Comparison of ENCODE assay signal across 8 mouse cellular contexts in the genomic region with DNA sequence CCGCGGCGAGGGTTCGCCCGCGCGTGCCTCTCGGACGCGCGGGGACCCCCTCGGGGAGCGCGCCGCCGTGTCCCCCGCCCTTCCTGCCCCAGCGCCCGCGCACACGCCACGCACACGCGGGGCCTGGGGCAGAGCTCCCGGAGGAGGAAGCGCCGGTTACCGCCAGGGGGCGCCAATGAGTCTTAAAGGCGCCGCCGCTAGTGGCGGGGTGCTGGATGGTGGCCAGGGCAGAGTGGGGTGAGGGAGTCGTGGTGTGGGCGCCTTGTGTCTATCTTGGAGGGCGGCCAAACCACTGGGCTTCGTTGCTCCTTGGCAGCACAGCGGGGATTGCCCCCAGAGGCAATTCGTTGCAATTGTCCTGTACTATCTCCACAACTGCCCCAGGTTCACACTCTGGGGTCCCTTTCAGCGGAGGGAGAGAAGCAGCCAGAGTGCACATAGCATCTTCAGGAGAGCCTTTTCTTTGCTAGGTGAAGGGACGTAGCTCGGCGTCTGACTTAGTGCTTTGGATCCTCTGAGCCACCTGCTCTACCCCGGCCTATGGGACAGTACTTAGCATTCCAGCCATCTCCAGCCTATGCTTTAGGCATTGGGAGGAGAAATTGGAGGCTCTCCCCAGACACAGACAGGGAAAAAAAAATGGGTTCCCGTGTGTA. TPM values are rescaled to one million over a fixed set of nuclear protein-coding genes. Genes with fewer than 3 reads are reported as not detected.
DNase-seq lines count a peak whose midpoint lies in the region; ATAC-seq and TF ChIP-seq lines count a peak whose summit lies in the region.

No protein-coding gene starts in this region.

- 2% methylated on average over 45 of the region's 45 CpGs for WGBS in cerebellum, adult 2 months
- WGBS in lung, embryonic 16.5 days, result 1% methylated on average over 39 of the region's 45 CpGs
- 3% methylated on average over 45 of the region's 45 CpGs for WGBS in thymus, adult 2 months

- ATAC-seq in G1E (ENCODE audit: extremely low read depth, insufficient number of reproducible peaks, low FRiP score, poor library complexity, severe bottlenecking), result peak; percentile 57; the same call in 1 of the 2 replicates
- peak; percentile 72 to 80 for ATAC-seq in hematopoietic stem cell, adult 5-6 weeks (replicated peaks in 1 of 2; ENCODE audit: insufficient read depth in 1 of 2, low FRiP score in 2 of 2, low TSS enrichment in 1 of 2, low read depth in 1 of 2, poor library complexity in 2 of 2, severe bottlenecking in 2 of 2)
- ATAC-seq in lung, embryonic 16.5 days (ENCODE audit: low read depth), result peak; percentile 77

- TF ChIP-seq CTCF in G1E (IDR thresholded peaks at IDR 0.05; ENCODE audit: low read depth, low read length), result peak; percentile 94
- TF ChIP-seq CTCF in cerebellum, adult 2 months (IDR thresholded peaks at IDR 0.05; ENCODE audit: borderline replicate concordance, insufficient read depth, low read depth, low read length), result peak; percentile 72; the same call in 1 of the 2 replicates
- TF ChIP-seq CTCF in thymus, adult 2 months (IDR thresholded peaks at IDR 0.05; ENCODE audit: borderline replicate concordance, control insufficient read depth, extremely low read depth, insufficient read depth, low read length, poor library complexity), result peak; percentile 100

- peak; percentile 79 for DNase-seq in G1E (ENCODE audit: low spot score)
- peak; percentile 89 to 95 for DNase-seq in cerebellum, adult 2 months
- peak; percentile 62 for DNase-seq in forelimb bud, embryonic 11.5 days (ENCODE audit: low read depth, low spot score)
- peak; percentile 91 for DNase-seq in layer of hippocampus, adult 9-11 months
- peak; percentile 77 for DNase-seq in ovary, adult 18-20 months (ENCODE audit: low spot score)
- peak; percentile 89 for DNase-seq in thymus, adult 2 months

- peaks cover 44% of the 10 kb centered on the region for H3K4me1 ChIP-seq in G1E (ENCODE audit: insufficient read depth, low read depth, low read length)
- H3K4me1 ChIP-seq in cerebellum, adult 2 months (ENCODE audit: control insufficient read depth, insufficient read depth, low read length), result peaks cover 14% of the 10 kb centered on the region
- peaks cover 28% of the 10 kb centered on the region for H3K4me1 ChIP-seq in lung, embryonic 16.5 days (replicated peaks; ENCODE audit: control insufficient read depth, insufficient read depth, low read length)
- peaks cover 37% of the 10 kb centered on the region for H3K4me1 ChIP-seq in thymus, adult 2 months (replicated peaks; ENCODE audit: control insufficient read depth, insufficient read depth, low read length)

- H3K4me2 ChIP-seq in lung, embryonic 16.5 days (ENCODE audit: low read depth, low read length), result peak overlapping the region; percentile 98

- H3K27ac ChIP-seq in cerebellum, adult 2 months (ENCODE audit: insufficient read depth, low read length), result peak overlapping the region; percentile 58
- H3K27ac ChIP-seq in lung, embryonic 16.5 days (ENCODE audit: low read length), result peak overlapping the region; percentile 88
- no peak overlapping the region for H3K27ac ChIP-seq in thymus, adult 2 months (ENCODE audit: control insufficient read depth, insufficient read depth, low read length)

- H3K9ac ChIP-seq in lung, embryonic 16.5 days (ENCODE audit: low read length), result peak overlapping the region; percentile 82

- no peak; the same call in 1 of the 2 replicates for TF ChIP-seq POLR2A in cerebellum, adult 2 months (IDR thresholded peaks at IDR 0.05; ENCODE audit: borderline replicate concordance, insufficient read depth, low read length)
- no peak for TF ChIP-seq POLR2A in thymus, adult 2 months (IDR thresholded peaks at IDR 0.05; ENCODE audit: control insufficient read depth, extremely low read depth, insufficient read depth, low read length, poor library complexity)

- peak overlapping the region; percentile 80 for H3K4me3 ChIP-seq in G1E (ENCODE audit: low read depth, low read length)
- peak overlapping the region; percentile 50 for H3K4me3 ChIP-seq in cerebellum, adult 2 months (replicated peaks; ENCODE audit: insufficient read depth, low read depth, low read length)
- H3K4me3 ChIP-seq in lung, embryonic 16.5 days (ENCODE audit: low read length), result peak overlapping the region; percentile 79
- H3K4me3 ChIP-seq in thymus, adult 2 months (ENCODE audit: control insufficient read depth, insufficient read depth, low read length), result peak overlapping the region; percentile 65

- no peaks in the 10 kb centered on the region for H3K36me3 ChIP-seq in G1E (replicated peaks)
- H3K36me3 ChIP-seq in lung, embryonic 16.5 days (ENCODE audit: control insufficient read depth, insufficient read depth, low read length), result no peaks in the 10 kb centered on the region
- H3K36me3 ChIP-seq in thymus, adult 2 months (ENCODE audit: control insufficient read depth, insufficient read depth, low read length), result no peaks in the 10 kb centered on the region

- peaks cover 44% of the 10 kb centered on the region for H3K27me3 ChIP-seq in G1E (ENCODE audit: insufficient read depth, low read length)
- no peaks in the 10 kb centered on the region for H3K27me3 ChIP-seq in cerebellum, adult 2 months (ENCODE audit: control insufficient read depth, insufficient read depth, low read length)
- H3K27me3 ChIP-seq in lung, embryonic 16.5 days (ENCODE audit: control insufficient read depth, insufficient read depth, low read depth, low read length), result no peaks in the 10 kb centered on the region
- H3K27me3 ChIP-seq in thymus, adult 2 months (ENCODE audit: control insufficient read depth, insufficient read depth, low read length), result no peaks in the 10 kb centered on the region

- H3K9me3 ChIP-seq in G1E (replicated peaks), result no peaks in the 10 kb centered on the region
- no peaks in the 10 kb centered on the region for H3K9me3 ChIP-seq in lung, embryonic 16.5 days (ENCODE audit: control insufficient read depth, low read length)

RNA-seq across cellular contexts. Expression of a gene that starts 0.6 kb away (rescaled TPM):
- 2.5 and 4.4 TPM in 2 replicates for total RNA-seq in G1E (2014; fragmentation: Nextera tagmentation)
- total RNA-seq in G1E (2017), result 2.7 and 3.0 TPM in 2 replicates
- polyA plus RNA-seq in G1E (2012), result 4.6 and 6.4 TPM in 2 replicates
- 64.9 and 67.6 TPM in 2 replicates for polyA plus RNA-seq in cerebellum, adult 2 months (2012; rRNA removed)
- total RNA-seq in hematopoietic stem cell, adult 5-6 weeks (2017), result 19.1 and 20.7 TPM in 2 replicates
- polyA plus RNA-seq in lung, embryonic 16.5 days (2015; fragmentation: Nextera tagmentation; extraction: Ambion mirVana), result 10.6 and 11.8 TPM in 2 replicates
- 34.2 and 36.9 TPM in 2 replicates for polyA plus RNA-seq in thymus, adult 2 months (2012; rRNA removed)

RNA-seq across cellular contexts. Expression of a gene that starts 38.1 kb away (rescaled TPM):
- 36.0 and 41.9 TPM in 2 replicates for total RNA-seq in G1E (2014; fragmentation: Nextera tagmentation)
- total RNA-seq in G1E (2017), result 16.3 and 22.3 TPM in 2 replicates
- 2.7 and 3.6 TPM in 2 replicates for polyA plus RNA-seq in G1E (2012)
- polyA plus RNA-seq in cerebellum, adult 2 months (2012; rRNA removed), result 11.9 and 13.8 TPM in 2 replicates
- 10.8 and 17.4 TPM in 2 replicates for total RNA-seq in hematopoietic stem cell, adult 5-6 weeks (2017)
- polyA plus RNA-seq in lung, embryonic 16.5 days (2015; fragmentation: Nextera tagmentation; extraction: Ambion mirVana), result 22.0 and 24.4 TPM in 2 replicates
- polyA plus RNA-seq in thymus, adult 2 months (2012; rRNA removed), result 0.71 and 1.3 TPM in 2 replicates

RNA-seq across cellular contexts. Expression of a gene that starts 38.2 kb away (rescaled TPM):
- total RNA-seq in G1E (2014; fragmentation: Nextera tagmentation), result 5.1 and 8.8 TPM in 2 replicates
- total RNA-seq in G1E (2017), result 22.6 TPM in 2 replicates
- 2.3 and 3.2 TPM in 2 replicates for polyA plus RNA-seq in G1E (2012)
- 3.7 and 3.9 TPM in 2 replicates for polyA plus RNA-seq in cerebellum, adult 2 months (2012; rRNA removed)
- total RNA-seq in hematopoietic stem cell, adult 5-6 weeks (2017), result 8.4 and 10.9 TPM in 2 replicates
- 7.4 and 8.0 TPM in 2 replicates for polyA plus RNA-seq in lung, embryonic 16.5 days (2015; fragmentation: Nextera tagmentation; extraction: Ambion mirVana)
- 4.2 and 4.4 TPM in 2 replicates for polyA plus RNA-seq in thymus, adult 2 months (2012; rRNA removed)

RNA-seq across cellular contexts. Expression of a gene that starts 52.2 kb away (rescaled TPM):
- not detected in 2 replicates for total RNA-seq in G1E (2014; fragmentation: Nextera tagmentation)
- total RNA-seq in G1E (2017), result 0.87 TPM in 1 of 2 replicates, not detected in the other
- 6.0 and 9.1 TPM in 2 replicates for polyA plus RNA-seq in G1E (2012)
- not detected in 2 replicates for polyA plus RNA-seq in cerebellum, adult 2 months (2012; rRNA removed)
- not detected in 2 replicates for total RNA-seq in hematopoietic stem cell, adult 5-6 weeks (2017)
- polyA plus RNA-seq in lung, embryonic 16.5 days (2015; fragmentation: Nextera tagmentation; extraction: Ambion mirVana), result not detected in 2 replicates
- polyA plus RNA-seq in thymus, adult 2 months (2012; rRNA removed), result not detected in 2 replicates

RNA-seq across cellular contexts. Expression of a gene that starts 52.3 kb away (rescaled TPM):
- total RNA-seq in G1E (2014; fragmentation: Nextera tagmentation) (35.2 and 41.2 TPM in 2 replicates), G1E (2017) (60.8 and 61.5 TPM in 2 replicates)
- 19.4 and 22.7 TPM in 2 replicates for polyA plus RNA-seq in G1E (2012)
- 18.9 and 22.5 TPM in 2 replicates for polyA plus RNA-seq in cerebellum, adult 2 months (2012; rRNA removed)
- 16.5 and 26.2 TPM in 2 replicates for total RNA-seq in hematopoietic stem cell, adult 5-6 weeks (2017)
- polyA plus RNA-seq in lung, embryonic 16.5 days (2015; fragmentation: Nextera tagmentation; extraction: Ambion mirVana), result 26.4 and 26.9 TPM in 2 replicates
- polyA plus RNA-seq in thymus, adult 2 months (2012; rRNA removed), result 19.4 and 25.0 TPM in 2 replicates
